Mouse (Mus musculus) urinary bladder, postnatal 14 days (tissue): ENCODE measurements at regions not wholly inside any gene's neighbourhood (a gene's known extent, or its start where the extent isn't known, plus 50 kb on each side); places are given as distances from the start of the nearest gene placed in this dataset.

ENCODE experiments used
- DNase-seq: peaks from one replicate; pipeline ENCODE4 v3.0.0; 2021; ENCODE audit warnings: low spot score

- DNase-seq, result no peak
Measured at GRCm38 (mm10) chr11:19073265-19073664, 54.5 kb upstream of the Meis1 start.

GRCm38 (mm10) chr11:19073887-19074564, 55.2 kb upstream of the Meis1 start:
- no peak for DNase-seq

GRCm38 (mm10) chr11:19091101-19091857, 72.5 kb upstream of the Meis1 start:
- no peak for DNase-seq

- DNase-seq, result no peak
Measured at GRCm38 (mm10) chr11:19092967-19093745, 74.4 kb upstream of the Meis1 start.

GRCm38 (mm10) chr11:19093749-19094148, 75.0 kb upstream of the Meis1 start:
- DNase-seq, result no peak

- no peak for DNase-seq
Measured at GRCm38 (mm10) chr11:19094183-19094582, 75.4 kb upstream of the Meis1 start.

- no peak for DNase-seq
Measured at GRCm38 (mm10) chr11:19102981-19103568, 84.3 kb upstream of the Meis1 start.

GRCm38 (mm10) chr11:19107180-19107579, 88.4 kb upstream of the Meis1 start:
- DNase-seq, result no peak

- no peak for DNase-seq
Measured at GRCm38 (mm10) chr11:19109055-19109454, 90.3 kb upstream of the Meis1 start.

GRCm38 (mm10) chr11:19111916-19112575, 93.3 kb upstream of the Meis1 start:
- DNase-seq, result peak; percentile 13

- no peak for DNase-seq
Measured at GRCm38 (mm10) chr11:19117121-19117520, 98.3 kb upstream of the Meis1 start.

- DNase-seq, result no peak
Measured at GRCm38 (mm10) chr11:19118258-19118657, 99.5 kb upstream of the Meis1 start.

GRCm38 (mm10) chr11:19119927-19120827, 101.4 kb upstream of the Meis1 start:
- DNase-seq, result no peak

- DNase-seq, result no peak
Measured at GRCm38 (mm10) chr11:19120871-19121270, 102.1 kb upstream of the Meis1 start.

GRCm38 (mm10) chr11:19135375-19136050, 116.7 kb upstream of the Meis1 start:
- DNase-seq, result no peak

GRCm38 (mm10) chr11:19138423-19138822, 119.6 kb upstream of the Meis1 start:
- peak; percentile 34 for DNase-seq

- DNase-seq, result no peak
Measured at GRCm38 (mm10) chr11:19138831-19139230, 120.0 kb upstream of the Meis1 start.

- DNase-seq, result peak; percentile 9
Measured at GRCm38 (mm10) chr11:19143267-19144000, 124.6 kb upstream of the Meis1 start.

GRCm38 (mm10) chr11:19144506-19144905, 125.7 kb upstream of the Meis1 start:
- DNase-seq, result no peak
